Mouse (Mus musculus) embryonic facial prominence, embryonic 14.5 days (tissue): ENCODE measurements around the gene Ankrd6. TPM values are rescaled to one million over a fixed set of nuclear protein-coding genes. Genes with fewer than 3 reads are reported as not detected.

Source experiments
- ATAC-seq: fragments of 200-750 bp; cut with Nextera tagmentation; 2 replicates; pipeline ENCODE4 v1.8.0; 2017; ENCODE audit warnings: low read depth, moderate number of reproducible peaks, moderate TSS enrichment
- DNase-seq: peaks from one replicate; pipeline ENCODE4 v3.0.0-alpha.2; 2015; ENCODE audit warnings: low spot score
- H3K27ac ChIP-seq: fragments of 300-500 bp; sonication (generic); replicated peaks from 2 replicates; pipeline ENCODE4 v1.5.1; 2014; ENCODE audit warnings: low read depth, mild to moderate bottlenecking, low read length, moderate library complexity
- H3K27me3 ChIP-seq: fragments of 300-500 bp; sonication (generic); replicated peaks from 2 replicates; pipeline ENCODE4 v1.6.1; 2014; ENCODE audit warnings: low read length; ENCODE audit not compliant: control insufficient read depth, insufficient read depth
- H3K36me3 ChIP-seq: fragments of 300-500 bp; sonication (generic); 2 replicates; pipeline ENCODE4 v1.6.1; 2014; ENCODE audit warnings: low read length, mixed read lengths; ENCODE audit not compliant: control insufficient read depth, insufficient read depth
- H3K4me1 ChIP-seq: fragments of 300-500 bp; sonication (generic); 2 replicates; pipeline ENCODE4 v1.6.1; 2014; ENCODE audit warnings: antibody characterized with exemption, low read length; ENCODE audit not compliant: control insufficient read depth, insufficient read depth
- H3K4me2 ChIP-seq: fragments of 300-500 bp; sonication (generic); 2 replicates; pipeline ENCODE4 v1.6.1; 2014; ENCODE audit warnings: low read depth, mild to moderate bottlenecking, low read length, moderate library complexity, mixed read lengths
- H3K4me3 ChIP-seq: fragments of 300-500 bp; sonication (generic); 2 replicates; pipeline ENCODE4 v1.5.1; 2014; ENCODE audit warnings: low read depth, mild to moderate bottlenecking, low read length
- H3K9ac ChIP-seq: fragments of 300-500 bp; sonication (generic); 2 replicates; pipeline ENCODE4 v1.6.1; 2014; ENCODE audit warnings: low read depth, mild to moderate bottlenecking, low read length, moderate library complexity, mixed read lengths
- H3K9me3 ChIP-seq: fragments of 300-500 bp; sonication (generic); 2 replicates; pipeline ENCODE4 v1.6.1; 2016; ENCODE audit warnings: low read length; ENCODE audit not compliant: control insufficient read depth
- WGBS: fragments of 180-500 bp; shearing (Covaris S2); extraction: QIAGEN DNeasy Blood & Tissue Kit; methylation state at CpG from one replicate; pipeline ENCODE4 v1.1.7; 2014; 5-methylcytosine and 5-hydroxymethylcytosine counted together
- polyA plus RNA-seq: library from polyadenylated mRNA; unstranded; fragments of >200 nt; fragmentation: Nextera tagmentation; extraction: Ambion mirVana; gene quantifications from 2 replicates; pipeline ENCODE4 v1.2.1, GENCODE M21; 2014

The Ankrd6 gene
- polyA plus RNA-seq, 1 experiment from 2014 or later = 11.0 TPM

- no peak overlapping the region for H3K27ac ChIP-seq
- DNase-seq (no peak), ATAC-seq (no peak)
- H3K27me3 ChIP-seq = no peaks in the 10 kb centered on the region
- no peak overlapping the region for H3K4me2 ChIP-seq
- WGBS = 66% methylated on average over 9 of the region's 9 CpGs
- no peaks in the 10 kb centered on the region for H3K4me1 ChIP-seq
- H3K36me3 ChIP-seq = no peaks in the 10 kb centered on the region
- H3K9me3 ChIP-seq = no peaks in the 10 kb centered on the region
- no peak overlapping the region for H3K4me3 ChIP-seq
- H3K9ac ChIP-seq = no peak overlapping the region
Observed at GRCm38 (mm10) chr4:32855580-32855979, 95.1 kb downstream of the Ankrd6 start.

GRCm38 (mm10) chr4:32854956-32855355 is 95.7 kb downstream of the Ankrd6 start:
- ATAC-seq = no peak
- no peaks in the 10 kb centered on the region for H3K9me3 ChIP-seq
- no peak overlapping the region for H3K9ac ChIP-seq
- no peak overlapping the region for H3K27ac ChIP-seq
- no peaks in the 10 kb centered on the region for H3K4me1 ChIP-seq
- H3K27me3 ChIP-seq = no peaks in the 10 kb centered on the region
- H3K4me3 ChIP-seq = no peak overlapping the region
- no peaks in the 10 kb centered on the region for H3K36me3 ChIP-seq
- DNase-seq = no peak
- H3K4me2 ChIP-seq = no peak overlapping the region
- WGBS = 65% methylated on average over 4 of the region's 4 CpGs

DNA sequence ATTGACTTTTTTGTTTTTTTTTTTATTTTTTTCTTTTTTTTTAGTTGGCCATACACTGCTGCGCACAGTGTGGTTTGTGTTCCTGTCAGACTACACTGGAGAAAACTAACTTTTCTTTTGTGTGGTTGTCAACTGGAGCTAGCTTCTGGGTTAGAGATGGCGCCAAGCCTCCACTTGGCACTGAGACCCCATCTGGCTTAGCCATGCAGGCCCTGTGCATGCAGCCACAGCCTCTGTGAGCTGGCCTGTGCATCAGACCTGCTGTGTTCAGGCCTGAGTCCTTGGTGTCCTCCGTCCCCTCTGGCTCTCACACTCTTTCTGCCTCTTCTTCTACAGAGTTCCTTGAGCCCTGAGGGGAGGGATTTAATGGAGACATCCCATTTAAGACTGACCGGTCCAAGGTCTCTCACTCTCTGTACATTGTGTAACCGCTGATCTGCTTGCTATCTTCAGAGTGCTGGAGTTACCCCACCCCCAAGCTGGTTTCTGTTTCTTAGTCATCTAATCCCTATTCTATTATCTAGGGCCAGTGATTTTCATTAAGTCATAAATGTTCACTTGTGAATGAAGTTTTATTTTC is 96.9 kb downstream of the Ankrd6 start:
- H3K4me3 ChIP-seq = no peak overlapping the region
- no peaks in the 10 kb centered on the region for H3K4me1 ChIP-seq
- no peak overlapping the region for H3K4me2 ChIP-seq
- WGBS = 81% methylated on average over 5 of the region's 5 CpGs
- no peaks in the 10 kb centered on the region for H3K36me3 ChIP-seq
- no peaks in the 10 kb centered on the region for H3K9me3 ChIP-seq
- H3K27me3 ChIP-seq = no peaks in the 10 kb centered on the region
- no peak for ATAC-seq
- H3K9ac ChIP-seq = no peak overlapping the region
- DNase-seq = no peak
- H3K27ac ChIP-seq = no peak overlapping the region

DNA sequence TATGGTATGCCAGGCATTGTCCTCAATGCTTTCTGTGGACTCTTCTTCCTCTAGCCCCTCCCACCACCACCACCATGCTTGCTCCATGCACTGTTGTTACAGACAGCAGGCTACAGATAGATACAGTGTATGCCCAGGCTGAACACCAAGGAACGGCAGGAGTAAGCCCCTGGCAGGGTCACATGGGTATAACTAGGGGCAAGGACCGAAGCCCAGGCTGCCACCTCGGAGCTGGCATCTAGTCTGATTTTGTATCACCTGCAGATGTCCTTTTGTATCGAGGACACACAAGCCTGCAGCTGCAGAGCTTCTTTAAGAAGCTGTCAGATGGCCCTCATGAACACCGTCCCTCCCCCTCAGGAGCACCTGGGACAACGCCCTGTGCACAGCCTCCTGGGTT is 97.8 kb downstream of the Ankrd6 start:
- no peak overlapping the region for H3K27ac ChIP-seq
- no peaks in the 10 kb centered on the region for H3K4me1 ChIP-seq
- H3K4me2 ChIP-seq = no peak overlapping the region
- no peaks in the 10 kb centered on the region for H3K27me3 ChIP-seq
- no peaks in the 10 kb centered on the region for H3K36me3 ChIP-seq
- H3K9ac ChIP-seq = no peak overlapping the region
- peak; percentile 50; the same call in 1 of the 2 replicates for ATAC-seq
- no peak overlapping the region for H3K4me3 ChIP-seq
- no peak for DNase-seq
- 81% methylated on average over 6 of the region's 6 CpGs for WGBS
- no peaks in the 10 kb centered on the region for H3K9me3 ChIP-seq

GRCm38 (mm10) chr4:32852294-32852693 is 98.3 kb downstream of the Ankrd6 start:
- H3K27ac ChIP-seq = no peak overlapping the region
- no peaks in the 10 kb centered on the region for H3K9me3 ChIP-seq
- no peak overlapping the region for H3K9ac ChIP-seq
- no peak overlapping the region for H3K4me3 ChIP-seq
- no peaks in the 10 kb centered on the region for H3K36me3 ChIP-seq
- no peak overlapping the region for H3K4me2 ChIP-seq
- 69% methylated on average over 8 of the region's 8 CpGs for WGBS
- H3K27me3 ChIP-seq = no peaks in the 10 kb centered on the region
- peak; percentile 32 for DNase-seq
- H3K4me1 ChIP-seq = no peaks in the 10 kb centered on the region
- peak; percentile 60; the same call in 1 of the 2 replicates for ATAC-seq

DNA sequence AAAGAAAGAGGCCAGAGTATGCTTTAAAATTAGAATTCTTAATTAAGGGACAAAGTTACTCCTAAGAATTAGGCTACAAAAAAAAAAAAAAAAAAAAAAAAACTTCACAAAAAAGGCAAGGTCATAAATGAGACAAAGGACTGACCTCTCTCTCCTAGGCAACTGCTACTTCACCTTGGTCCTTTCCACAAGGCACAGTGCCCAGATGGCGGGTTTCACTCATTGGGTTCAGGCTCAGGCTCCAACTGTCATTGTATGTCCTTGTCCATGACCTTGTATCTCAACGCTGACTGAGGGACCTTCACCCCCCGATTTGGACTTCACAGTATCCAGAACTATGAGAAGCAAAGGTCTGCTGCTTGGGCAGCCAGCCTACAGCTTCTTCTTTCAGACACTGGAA is 112.2 kb downstream of the Ankrd6 start:
- H3K4me1 ChIP-seq = no peaks in the 10 kb centered on the region
- no peaks in the 10 kb centered on the region for H3K36me3 ChIP-seq
- no peak overlapping the region for H3K27ac ChIP-seq
- no peaks in the 10 kb centered on the region for H3K9me3 ChIP-seq
- WGBS = 95% methylated on average over 3 of the region's 3 CpGs
- H3K4me2 ChIP-seq = no peak overlapping the region
- H3K27me3 ChIP-seq = no peaks in the 10 kb centered on the region
- DNase-seq = no peak
- H3K9ac ChIP-seq = no peak overlapping the region
- no peak overlapping the region for H3K4me3 ChIP-seq
- no peak for ATAC-seq

DNA sequence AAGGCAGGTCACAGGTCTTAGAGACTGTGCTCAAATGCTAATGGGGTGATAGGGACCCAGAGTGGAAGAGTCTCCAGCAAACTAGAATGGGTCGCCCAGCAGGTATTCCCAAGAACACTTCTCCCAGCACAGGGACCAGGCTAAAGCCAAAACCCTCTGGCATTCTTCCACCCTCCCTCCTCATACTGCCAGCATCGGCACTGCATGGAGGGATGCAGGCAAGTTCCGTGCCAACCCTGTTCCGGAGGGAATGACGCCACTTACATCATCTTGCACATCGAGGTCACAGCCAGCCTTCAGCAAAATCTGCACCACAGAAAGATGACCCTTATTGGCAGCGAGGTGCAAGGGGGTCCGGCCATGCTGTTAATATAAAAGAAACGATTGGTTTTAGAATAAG is 114.6 kb downstream of the Ankrd6 start:
- H3K27ac ChIP-seq = no peak overlapping the region
- H3K4me2 ChIP-seq = no peak overlapping the region
- DNase-seq (no peak), ATAC-seq (no peak)
- H3K4me1 ChIP-seq = no peaks in the 10 kb centered on the region
- H3K4me3 ChIP-seq = no peak overlapping the region
- no peak overlapping the region for H3K9ac ChIP-seq
- H3K27me3 ChIP-seq = no peaks in the 10 kb centered on the region
- no peaks in the 10 kb centered on the region for H3K36me3 ChIP-seq
- no peaks in the 10 kb centered on the region for H3K9me3 ChIP-seq
- 91% methylated on average over 9 of the region's 9 CpGs for WGBS

DNA sequence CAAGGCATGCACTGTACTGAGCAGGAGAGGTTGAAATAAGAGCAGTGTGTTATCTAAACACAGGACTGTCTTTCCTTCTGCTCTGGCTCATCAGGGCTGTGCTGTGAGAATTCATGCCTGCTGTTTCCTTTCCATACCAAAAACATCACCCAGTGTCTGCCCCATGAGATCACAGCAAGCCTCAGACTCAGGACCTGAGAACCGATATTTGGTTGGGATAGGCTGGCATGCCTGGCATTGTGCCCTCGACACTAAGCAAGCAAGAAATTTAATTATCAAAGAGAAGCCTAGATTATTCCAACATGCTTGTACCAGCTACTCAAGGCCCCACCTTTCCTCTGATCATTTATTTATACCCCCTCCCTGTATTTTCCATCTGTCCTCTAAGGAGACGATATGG is 116.1 kb downstream of the Ankrd6 start:
- Histone ChIP-seq H3K4me3 (no peak overlapping the region), H3K9me3 (no peaks in the 10 kb centered on the region), H3K36me3 (no peaks in the 10 kb centered on the region), H3K27me3 (no peaks in the 10 kb centered on the region), H3K27ac (no peak overlapping the region), H3K4me1 (no peaks in the 10 kb centered on the region), H3K9ac (no peak overlapping the region; the same call in 1 of the 2 replicates), H3K4me2 (peak overlapping the region; percentile 45; the same call in 1 of the 2 replicates)
- ATAC-seq = no peak
- DNase-seq = no peak
- WGBS = 74% methylated on average over 3 of the region's 3 CpGs

DNA sequence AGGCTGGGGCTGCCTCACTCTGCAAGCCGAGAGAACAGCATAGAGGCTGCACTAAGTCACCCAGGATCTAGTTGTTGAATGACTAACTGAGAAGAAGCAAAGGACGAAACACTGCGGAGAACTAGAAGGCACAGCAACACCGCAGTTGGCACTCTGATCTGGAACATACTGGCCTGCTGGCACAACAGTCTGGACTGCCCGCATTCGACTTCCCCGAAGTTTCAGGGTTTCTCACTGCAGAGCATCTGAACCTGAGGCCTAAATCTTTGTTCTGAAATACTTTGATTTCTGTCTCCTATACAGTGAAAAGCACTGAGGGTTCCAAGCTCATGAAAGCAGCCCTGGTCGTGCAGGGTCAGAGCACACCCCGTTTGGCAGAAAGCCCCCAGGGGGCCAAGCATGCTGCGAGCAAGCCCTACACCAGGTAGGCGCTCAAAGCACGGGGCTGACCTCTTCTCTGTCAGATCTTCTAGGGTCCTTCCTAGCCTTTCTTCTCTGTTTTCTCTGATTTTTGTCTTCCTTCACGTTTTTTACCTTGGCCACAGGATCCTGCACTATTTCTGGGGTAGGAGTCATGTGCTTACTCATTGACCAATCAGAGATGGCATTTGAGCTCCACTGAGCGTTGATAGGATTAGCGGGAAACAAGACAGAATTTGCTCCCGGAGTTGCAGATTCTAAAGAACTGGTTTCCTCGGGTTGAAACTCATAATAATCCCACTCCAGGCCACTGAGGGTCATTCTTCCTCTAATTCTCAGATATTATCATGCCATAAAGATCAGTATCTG is 117.0 kb downstream of the Ankrd6 start:
- Histone ChIP-seq H3K27ac (no peak overlapping the region), H3K4me3 (peak overlapping the region; percentile 16), H3K9me3 (no peaks in the 10 kb centered on the region), H3K36me3 (no peaks in the 10 kb centered on the region), H3K4me2 (peak overlapping the region; percentile 45), H3K4me1 (no peaks in the 10 kb centered on the region), H3K27me3 (no peaks in the 10 kb centered on the region), H3K9ac (no peak overlapping the region)
- WGBS = 48% methylated on average over 17 of the region's 17 CpGs
- DNase-seq (peak; percentile 50), ATAC-seq (peak; percentile 74; the same call in 1 of the 2 replicates)
